ENCODE assay signal across 10 mouse cellular contexts in genomic region chr19:8822696-8823095, GRCm38 (mm10). TPM values are rescaled to one million over a fixed set of nuclear protein-coding genes. Genes with fewer than 3 reads are reported as not detected.
A peak's percentile ranks its signal among the peaks of the same experiment; 100 is the strongest.
DNase-seq lines count a peak whose midpoint lies in the region; ATAC-seq and TF ChIP-seq lines count a peak whose summit lies in the region.
"Had no signal": no experiment of that assay in that cellular context is flagged by ENCODE, and none has a peak within 500 bp of the region (broad histone marks: within the 10 kb centered on the region; RNA-seq: fewer than 3 reads in every experiment).

No protein-coding gene starts in this region.

- DNase-seq in left cerebral cortex, adult 2 months (ENCODE audit: extremely low spot score in 1 of 2, low spot score in 2 of 2) = no peak
- no peak for DNase-seq in left cerebral cortex, adult 9 months (ENCODE audit: low spot score in 2 of 2)
- DNase-seq in cerebellum, postnatal 36 days = peak; percentile 76 to 78
- no peak for DNase-seq in adrenal gland, postnatal 10 days
- no peak for DNase-seq in B cell, adult 2 months
- no peak for DNase-seq in frontal cortex, postnatal 25 days (ENCODE audit: low spot score in 2 of 2)
- DNase-seq: kidney, adult 8-10 months; thymus, adult 2 months had no signal

- peaks cover 12% of the 10 kb centered on the region for H3K36me3 ChIP-seq in intestine, embryonic 15.5 days
- H3K36me3 ChIP-seq in neural tube, embryonic 15.5 days = peaks cover 49% of the 10 kb centered on the region

- WGBS in intestine, embryonic 15.5 days = 69% methylated on average over 8 of the region's 8 CpGs
- WGBS in neural tube, embryonic 15.5 days = 59% methylated on average over 8 of the region's 8 CpGs

- peak overlapping the region; percentile 80 for H3K4me2 ChIP-seq in intestine, embryonic 15.5 days (replicated peaks)
- H3K4me2 ChIP-seq in neural tube, embryonic 15.5 days = peak overlapping the region; percentile 95

- H3K4me3 ChIP-seq in left cerebral cortex, adult 2 months = peak overlapping the region; percentile 71
- H3K4me3 ChIP-seq in intestine, embryonic 15.5 days (replicated peaks) = peak overlapping the region; percentile 10; the same call in 1 of the 2 replicates
- H3K4me3 ChIP-seq in neural tube, embryonic 15.5 days (replicated peaks) = peak overlapping the region; percentile 83; the same call in 1 of the 2 replicates

- no peak for TF ChIP-seq CTCF in left cerebral cortex, adult 2 months (IDR thresholded peaks at IDR 0.05)

- H3K4me1 ChIP-seq in intestine, embryonic 15.5 days (replicated peaks) = peaks cover 9% of the 10 kb centered on the region
- H3K4me1 ChIP-seq in neural tube, embryonic 15.5 days = peaks cover 34% of the 10 kb centered on the region

- no peak overlapping the region for H3K27ac ChIP-seq in left cerebral cortex, adult 2 months
- H3K27ac ChIP-seq in intestine, embryonic 15.5 days = no peak overlapping the region
- H3K27ac ChIP-seq in neural tube, embryonic 15.5 days (replicated peaks) = no peak overlapping the region

- H3K9ac ChIP-seq in intestine, embryonic 15.5 days = peak overlapping the region; percentile 31
- 0 out of 2 replicates have a peak overlapping the region, but pooled peaks have one; percentile 10 for H3K9ac ChIP-seq in neural tube, embryonic 15.5 days (replicated peaks)

- no peaks in the 10 kb centered on the region for H3K27me3 ChIP-seq in intestine, embryonic 15.5 days (replicated peaks)
- H3K27me3 ChIP-seq in neural tube, embryonic 15.5 days (replicated peaks) = no peaks in the 10 kb centered on the region

- intact Hi-C loops in left cerebral cortex, adult 2 months (cut with DNase I) = no loop called here

- ATAC-seq in intestine, embryonic 15.5 days = no peak
- no peak for ATAC-seq in neural tube, embryonic 15.5 days (ENCODE audit: low FRiP score)

- no peaks in the 10 kb centered on the region for H3K9me3 ChIP-seq in intestine, embryonic 15.5 days
- no peaks in the 10 kb centered on the region for H3K9me3 ChIP-seq in neural tube, embryonic 15.5 days (replicated peaks)

RNA-seq across cellular contexts. Expression of gene Hnrnpul2, which starts 2.9 kb away (rescaled TPM):
- 100 to 1,000 TPM; 125 to 129 TPM for total RNA-seq in left cerebral cortex, adult 2 months (2021)
- 5.1 and 5.4 TPM in 2 replicates for polyA plus RNA-seq in intestine, embryonic 15.5 days (2015; fragmentation: Nextera tagmentation; extraction: Ambion mirVana)
- polyA plus RNA-seq in neural tube, embryonic 15.5 days (2015; fragmentation: Nextera tagmentation; extraction: Ambion mirVana) = 5.1 and 5.9 TPM in 2 replicates
- total RNA-seq in adrenal gland, postnatal 10 days (2021) = 10 to 100 TPM; 58.0 to 62.7 TPM

RNA-seq across cellular contexts. Expression of gene Ttc9c, which starts 3.6 kb away (rescaled TPM):
- total RNA-seq in left cerebral cortex, adult 2 months (2021) = 10 to 100 TPM; 34.5 to 36.7 TPM
- polyA plus RNA-seq in intestine, embryonic 15.5 days (2015; fragmentation: Nextera tagmentation; extraction: Ambion mirVana) = 48.2 and 49.3 TPM in 2 replicates
- 54.2 and 57.3 TPM in 2 replicates for polyA plus RNA-seq in neural tube, embryonic 15.5 days (2015; fragmentation: Nextera tagmentation; extraction: Ambion mirVana)
- total RNA-seq in adrenal gland, postnatal 10 days (2021) = 10 to 100 TPM; 25.7 to 30.7 TPM

RNA-seq across cellular contexts. Expression of gene AC129217.1, which starts 6.9 kb away (rescaled TPM):
- not detected for total RNA-seq in left cerebral cortex, adult 2 months (2021)
- not detected in 2 replicates for polyA plus RNA-seq in intestine, embryonic 15.5 days (2015; fragmentation: Nextera tagmentation; extraction: Ambion mirVana)
- polyA plus RNA-seq in neural tube, embryonic 15.5 days (2015; fragmentation: Nextera tagmentation; extraction: Ambion mirVana) = not detected in 2 replicates
- total RNA-seq in adrenal gland, postnatal 10 days (2021) = not detected

RNA-seq across cellular contexts. Expression of gene Bscl2, which starts 14.6 kb away (rescaled TPM):
- 100 to 1,000 TPM; 109 TPM for total RNA-seq in left cerebral cortex, adult 2 months (2021)
- 40.6 and 48.3 TPM in 2 replicates for polyA plus RNA-seq in intestine, embryonic 15.5 days (2015; fragmentation: Nextera tagmentation; extraction: Ambion mirVana)
- 107 and 110 TPM in 2 replicates for polyA plus RNA-seq in neural tube, embryonic 15.5 days (2015; fragmentation: Nextera tagmentation; extraction: Ambion mirVana)
- 100 to 1,000 TPM; 157 to 160 TPM for total RNA-seq in adrenal gland, postnatal 10 days (2021)

RNA-seq across cellular contexts. Expression of gene Gng3, which starts 16.3 kb away (rescaled TPM):
- total RNA-seq in left cerebral cortex, adult 2 months (2021) = 100 to 1,000 TPM; 184 to 198 TPM
- 16.0 and 17.3 TPM in 2 replicates for polyA plus RNA-seq in intestine, embryonic 15.5 days (2015; fragmentation: Nextera tagmentation; extraction: Ambion mirVana)
- 414 and 512 TPM in 2 replicates for polyA plus RNA-seq in neural tube, embryonic 15.5 days (2015; fragmentation: Nextera tagmentation; extraction: Ambion mirVana)
- total RNA-seq in adrenal gland, postnatal 10 days (2021) = 1 to 10 TPM; 5.8 to 9.8 TPM

Comparison
In these comparisons a context has a peak if more than half of its experiments do, and no peak if none do; other contexts are left out.
1. DNase-seq: peak in cerebellum, postnatal 36 days (2 of 2); none in left cerebral cortex, adult 2 months (0 of 2), left cerebral cortex, adult 9 months (0 of 2), adrenal gland, postnatal 10 days (single experiment), B cell, adult 2 months (0 of 2) and frontal cortex, postnatal 25 days (0 of 2).
2. H3K4me3 ChIP-seq: peak in every context shown above with its lines; median percentile 83 in neural tube, embryonic 15.5 days; 71 in left cerebral cortex, adult 2 months; 10 in intestine, embryonic 15.5 days.